Mouse (Mus musculus): ENCODE measurements around the gene Thg1l. TPM values are rescaled to one million over a fixed set of nuclear protein-coding genes. Genes with fewer than 3 reads are reported as not detected.

The Thg1l gene
- 12.2 and 13.0 TPM in 2 replicates for polyA plus RNA-seq (2015; fragmentation: Nextera tagmentation; extraction: Ambion mirVana)

- Histone ChIP-seq H3K9me3 (replicated peaks) (no peaks in the 10 kb centered on the region), H3K9ac (no peak within 1 kb of the TSS), H3K4me2 (replicated peaks) (peak within 1 kb of the TSS; percentile 59), H3K27me3 (no peaks in the 10 kb centered on the region), H3K36me3 (peaks cover 18% of the 10 kb centered on the region), H3K27ac (replicated peaks) (peak within 1 kb of the TSS; percentile 71; the same call in 1 of the 2 replicates), H3K4me1 (0 out of 2 replicates have a peak, but pooled peaks cover 5% of the 10 kb centered on the region), H3K4me3 (replicated peaks) (peak within 1 kb of the TSS; percentile 66)
- under 1% methylated on average over 32 of the region's 32 CpGs for WGBS
- ATAC-seq (ENCODE audit: insufficient number of reproducible peaks, low FRiP score, low TSS enrichment, low read depth), result peak; percentile 97
Observed at GRCm38 (mm10) chr11:45955127-45955627, at the start of gene Thg1l. Thg1l (minus strand) TSS chr11:45955494.

GRCm38 (mm10) chr11:45992087-45992486, 36.8 kb upstream of the Thg1l start:
- Histone ChIP-seq H3K9ac (0 out of 2 replicates have a peak overlapping the region, but pooled peaks have one; percentile 6), H3K4me3 (replicated peaks) (peak overlapping the region; percentile 25), H3K4me2 (replicated peaks) (peak overlapping the region; percentile 49), H3K27ac (replicated peaks) (no peak overlapping the region), H3K4me1 (peaks cover 4% of the 10 kb centered on the region; the same call in 1 of the 2 replicates), H3K9me3 (replicated peaks) (no peaks in the 10 kb centered on the region), H3K36me3 (no peaks in the 10 kb centered on the region), H3K27me3 (no peaks in the 10 kb centered on the region)
- 45% methylated on average over 13 of the region's 13 CpGs for WGBS
- no peak for ATAC-seq (ENCODE audit: insufficient number of reproducible peaks, low FRiP score, low TSS enrichment, low read depth)

GRCm38 (mm10) chr11:45991604-45992003, 36.3 kb upstream of the Thg1l start:
- Histone ChIP-seq H3K9ac (0 out of 2 replicates have a peak overlapping the region, but pooled peaks have one; percentile 6), H3K4me2 (replicated peaks) (peak overlapping the region; percentile 49), H3K27ac (replicated peaks) (no peak overlapping the region), H3K4me3 (replicated peaks) (peak overlapping the region; percentile 25), H3K27me3 (no peaks in the 10 kb centered on the region), H3K4me1 (peaks cover 4% of the 10 kb centered on the region; the same call in 1 of the 2 replicates), H3K36me3 (no peaks in the 10 kb centered on the region), H3K9me3 (replicated peaks) (no peaks in the 10 kb centered on the region)
- no peak for ATAC-seq (ENCODE audit: insufficient number of reproducible peaks, low FRiP score, low TSS enrichment, low read depth)
- 8% methylated on average over 16 of the region's 16 CpGs for whole genome bisulfite sequencing

GRCm38 (mm10) chr11:45980893-45981253, 25.6 kb upstream of the Thg1l start:
- Histone ChIP-seq H3K27ac (replicated peaks) (peak overlapping the region; percentile 48; the same call in 1 of the 2 replicates), H3K36me3 (no peaks in the 10 kb centered on the region), H3K4me2 (replicated peaks) (peak overlapping the region; percentile 90), H3K9me3 (replicated peaks) (0 out of 2 replicates have a peak, but pooled peaks cover 4% of the 10 kb centered on the region), H3K27me3 (no peaks in the 10 kb centered on the region; the same call in 1 of the 2 replicates), H3K4me3 (replicated peaks) (peak overlapping the region; percentile 65), H3K4me1 (peaks cover 12% of the 10 kb centered on the region), H3K9ac (peak overlapping the region; percentile 60)
- ATAC-seq (ENCODE audit: insufficient number of reproducible peaks, low FRiP score, low TSS enrichment, low read depth), result no peak
- WGBS, result 41% methylated on average over 19 of the region's 19 CpGs

GRCm38 (mm10) chr11:45979946-45980892, 24.9 kb upstream of the Thg1l start, which contains the start of gene Sox30:
Sox30 (plus strand) TSS chr11:45980310.
- Histone ChIP-seq H3K4me2 (replicated peaks) (peak within 1 kb of the TSS; percentile 90), H3K4me3 (replicated peaks) (peak within 1 kb of the TSS; percentile 65), H3K4me1 (peaks cover 12% of the 10 kb centered on the region), H3K36me3 (no peaks in the 10 kb centered on the region), H3K27me3 (no peaks in the 10 kb centered on the region; the same call in 1 of the 2 replicates), H3K9me3 (replicated peaks) (0 out of 2 replicates have a peak, but pooled peaks cover 4% of the 10 kb centered on the region), H3K9ac (peak within 1 kb of the TSS; percentile 60), H3K27ac (replicated peaks) (peak within 1 kb of the TSS; percentile 48; the same call in 1 of the 2 replicates)
- 11% methylated on average over 82 of the region's 115 CpGs for WGBS
- ATAC-seq (ENCODE audit: insufficient number of reproducible peaks, low FRiP score, low TSS enrichment, low read depth), result peak; percentile 89

- 78% methylated on average over 3 of the region's 3 CpGs for WGBS
Observed at GRCm38 (mm10) chr11:45976061-45976460, 20.8 kb upstream of the Thg1l start.

GRCm38 (mm10) chr11:45974466-45974865, 19.2 kb upstream of the Thg1l start:
- Histone ChIP-seq H3K36me3 (no peaks in the 10 kb centered on the region), H3K27me3 (no peaks in the 10 kb centered on the region), H3K9ac (no peak overlapping the region), H3K9me3 (replicated peaks) (no peaks in the 10 kb centered on the region), H3K4me2 (replicated peaks) (no peak overlapping the region), H3K4me1 (no peaks in the 10 kb centered on the region), H3K4me3 (replicated peaks) (no peak overlapping the region), H3K27ac (replicated peaks) (no peak overlapping the region)
- no peak for ATAC-seq (ENCODE audit: insufficient number of reproducible peaks, low FRiP score, low TSS enrichment, low read depth)
- WGBS, result 82% methylated on average over 8 of the region's 8 CpGs

More at GRCm38 (mm10) chr11:45976061-45976460, 20.8 kb upstream of the Thg1l start:
- H3K9me3 ChIP-seq (replicated peaks), result 0 out of 2 replicates have a peak, but pooled peaks cover 4% of the 10 kb centered on the region
- no peak for ATAC-seq (ENCODE audit: insufficient number of reproducible peaks, low FRiP score, low TSS enrichment, low read depth)
- H3K27me3 ChIP-seq, result no peaks in the 10 kb centered on the region; the same call in 1 of the 2 replicates
- no peak overlapping the region for H3K4me3 ChIP-seq (replicated peaks)
- peaks cover 11% of the 10 kb centered on the region for H3K4me1 ChIP-seq
- no peak overlapping the region for H3K27ac ChIP-seq (replicated peaks)
- no peaks in the 10 kb centered on the region for H3K36me3 ChIP-seq
- H3K4me2 ChIP-seq (replicated peaks), result no peak overlapping the region
- H3K9ac ChIP-seq, result no peak overlapping the region

GRCm38 (mm10) chr11:45973635-45974034, 18.3 kb upstream of the Thg1l start:
- peak; percentile 43; the same call in 1 of the 2 replicates for ATAC-seq (ENCODE audit: insufficient number of reproducible peaks, low FRiP score, low TSS enrichment, low read depth)
- H3K4me3 ChIP-seq (replicated peaks), result no peak overlapping the region
- WGBS, result 62% methylated on average over 5 of the region's 5 CpGs

GRCm38 (mm10) chr11:45968466-45968865, 13.2 kb upstream of the Thg1l start:
- H3K27ac ChIP-seq (replicated peaks), result no peak overlapping the region
- H3K4me1 ChIP-seq, result no peaks in the 10 kb centered on the region
- H3K27me3 ChIP-seq, result no peaks in the 10 kb centered on the region
- H3K4me3 ChIP-seq (replicated peaks), result no peak overlapping the region
- H3K36me3 ChIP-seq, result no peaks in the 10 kb centered on the region
- 91% methylated on average over 3 of the region's 3 CpGs for WGBS
- H3K9ac ChIP-seq, result no peak overlapping the region
- no peak overlapping the region for H3K4me2 ChIP-seq (replicated peaks)
- ATAC-seq (ENCODE audit: insufficient number of reproducible peaks, low FRiP score, low TSS enrichment, low read depth), result no peak
- H3K9me3 ChIP-seq (replicated peaks), result no peaks in the 10 kb centered on the region

More at GRCm38 (mm10) chr11:45973635-45974034, 18.3 kb upstream of the Thg1l start:
- no peaks in the 10 kb centered on the region for H3K4me1 ChIP-seq
- H3K9me3 ChIP-seq (replicated peaks), result no peaks in the 10 kb centered on the region
- H3K27me3 ChIP-seq, result no peaks in the 10 kb centered on the region
- H3K27ac ChIP-seq (replicated peaks), result no peak overlapping the region
- H3K4me2 ChIP-seq (replicated peaks), result no peak overlapping the region
- H3K9ac ChIP-seq, result no peak overlapping the region
- no peaks in the 10 kb centered on the region for H3K36me3 ChIP-seq

GRCm38 (mm10) chr11:45966896-45967295, 11.6 kb upstream of the Thg1l start:
- Histone ChIP-seq H3K27ac (replicated peaks) (no peak overlapping the region), H3K27me3 (no peaks in the 10 kb centered on the region), H3K4me3 (replicated peaks) (no peak overlapping the region), H3K36me3 (no peaks in the 10 kb centered on the region), H3K4me1 (no peaks in the 10 kb centered on the region), H3K9me3 (replicated peaks) (no peaks in the 10 kb centered on the region), H3K9ac (no peak overlapping the region), H3K4me2 (replicated peaks) (no peak overlapping the region)
- no peak for ATAC-seq (ENCODE audit: insufficient number of reproducible peaks, low FRiP score, low TSS enrichment, low read depth)
- 81% methylated on average over 4 of the region's 4 CpGs for WGBS

GRCm38 (mm10) chr11:45960003-45960402, 4.7 kb upstream of the Thg1l start:
- Histone ChIP-seq H3K4me3 (replicated peaks) (no peak overlapping the region), H3K4me2 (replicated peaks) (no peak overlapping the region), H3K4me1 (no peaks in the 10 kb centered on the region), H3K27ac (replicated peaks) (no peak overlapping the region), H3K9ac (no peak overlapping the region), H3K27me3 (no peaks in the 10 kb centered on the region), H3K36me3 (no peaks in the 10 kb centered on the region), H3K9me3 (replicated peaks) (no peaks in the 10 kb centered on the region)
- WGBS, result 85% methylated on average over 5 of the region's 5 CpGs
- no peak for ATAC-seq (ENCODE audit: insufficient number of reproducible peaks, low FRiP score, low TSS enrichment, low read depth)

Measured in embryonic facial prominence, embryonic 15.5 days (tissue).